Mouse (Mus musculus) heart, adult 9 months (tissue): Measurements from ENCODE around the gene Timd2.
"Not testable (repeated sequence)": the region's sequence is repeated elsewhere in the genome, so short reads cannot be mapped to it uniquely, and the experiment has no call there.

Experiments
- DNase-seq, 2 experiments: peaks; one replicate each; pipeline ENCODE4 v3.0.0; 2022; ENCODE audit warnings: low spot score in 2 of 2

The Timd2 gene

GRCm38 (mm10) chr11:46706664-46707356 is at the start of gene Timd2:
Timd2 (minus strand) TSS chr11:46707061.
- no peak for DNase-seq

GRCm38 (mm10) chr11:46755714-46756113 is 48.9 kb upstream of the Timd2 start:
- DNase-seq = not testable (repeated sequence)

GRCm38 (mm10) chr11:46754669-46755068 is 47.8 kb upstream of the Timd2 start:
- no peak for DNase-seq

GRCm38 (mm10) chr11:46753662-46754061 is 46.8 kb upstream of the Timd2 start:
- DNase-seq = no peak

- no peak for DNase-seq
Observed at GRCm38 (mm10) chr11:46747996-46748395, 41.1 kb upstream of the Timd2 start.

GRCm38 (mm10) chr11:46741716-46742115 is 34.9 kb upstream of the Timd2 start:
- DNase-seq = no peak

GRCm38 (mm10) chr11:46740886-46741285 is 34.0 kb upstream of the Timd2 start:
- no peak for DNase-seq

- no peak for DNase-seq
Observed at GRCm38 (mm10) chr11:46739501-46739900, 32.6 kb upstream of the Timd2 start.

- DNase-seq = not testable (repeated sequence)
Observed at GRCm38 (mm10) chr11:46735076-46735475, 28.2 kb upstream of the Timd2 start, which contains the start of gene Havcr1. Havcr1 (plus strand) TSS chr11:46735080.

GRCm38 (mm10) chr11:46734617-46735016 is 27.8 kb upstream of the Timd2 start:
- DNase-seq = no peak

- no peak for DNase-seq
Observed at GRCm38 (mm10) chr11:46733242-46733789, 26.5 kb upstream of the Timd2 start.

- no peak for DNase-seq
Observed at GRCm38 (mm10) chr11:46731541-46732070, 24.7 kb upstream of the Timd2 start.

GRCm38 (mm10) chr11:46698830-46699229 is 8.0 kb downstream of the Timd2 start:
- DNase-seq = no peak

GRCm38 (mm10) chr11:46698278-46698655 is 8.6 kb downstream of the Timd2 start:
- DNase-seq = no peak

- no peak for DNase-seq
Observed at GRCm38 (mm10) chr11:46697433-46698277, 9.2 kb downstream of the Timd2 start.

- DNase-seq = not testable (repeated sequence)
Observed at GRCm38 (mm10) chr11:46695849-46696248, 11.0 kb downstream of the Timd2 start.

GRCm38 (mm10) chr11:46690136-46690535 is 16.7 kb downstream of the Timd2 start:
- no peak for DNase-seq

- no peak for DNase-seq
Observed at GRCm38 (mm10) chr11:46683723-46684122, 23.1 kb downstream of the Timd2 start.

- no peak for DNase-seq
Observed at GRCm38 (mm10) chr11:46682842-46683241, 24.0 kb downstream of the Timd2 start.

GRCm38 (mm10) chr11:46667938-46668337 is 38.9 kb downstream of the Timd2 start:
- no peak for DNase-seq

- no peak for DNase-seq
Observed at GRCm38 (mm10) chr11:46667105-46667504, 39.8 kb downstream of the Timd2 start.
